Mouse (Mus musculus) midbrain, embryonic 11.5 days (tissue): ENCODE measurements around the gene Sgms2. TPM values are rescaled to one million over a fixed set of nuclear protein-coding genes. Genes with fewer than 3 reads are reported as not detected.

Experiments
- ATAC-seq: fragments of 200-750 bp; cut with Nextera tagmentation; 2 replicates; pipeline ENCODE4 v1.8.0; 2017; ENCODE audit warnings: moderate TSS enrichment, moderate library complexity; ENCODE audit not compliant: low FRiP score
- DNase-seq: peaks from one replicate; pipeline ENCODE4 v3.0.0; 2015; ENCODE audit warnings: low spot score; ENCODE audit errors: missing footprints
- H3K27ac ChIP-seq: fragments of 300-500 bp; sonication (generic); 2 replicates; pipeline ENCODE4 v1.5.1; 2014; ENCODE audit warnings: low read depth, low read length
- H3K27me3 ChIP-seq: fragments of 300-500 bp; sonication (generic); 2 replicates; pipeline ENCODE4 v1.6.1; 2014; ENCODE audit warnings: mild to moderate bottlenecking, low read length, moderate library complexity, mixed read lengths; ENCODE audit not compliant: control insufficient read depth, insufficient read depth
- H3K36me3 ChIP-seq: fragments of 300-500 bp; sonication (generic); 2 replicates; pipeline ENCODE4 v1.6.1; 2014; ENCODE audit warnings: mild to moderate bottlenecking, low read length, moderate library complexity, mixed read lengths; ENCODE audit not compliant: control insufficient read depth, insufficient read depth
- H3K4me1 ChIP-seq: fragments of 300-500 bp; sonication (generic); 2 replicates; pipeline ENCODE4 v1.6.1; 2014; ENCODE audit warnings: low read length; ENCODE audit not compliant: control insufficient read depth, insufficient read depth
- H3K4me2 ChIP-seq: fragments of 300-500 bp; sonication (generic); 2 replicates; pipeline ENCODE4 v1.6.1; 2014; ENCODE audit warnings: mild to moderate bottlenecking, moderate library complexity
- H3K4me3 ChIP-seq: fragments of 300-500 bp; sonication (generic); 2 replicates; pipeline ENCODE4 v1.5.1; 2014; ENCODE audit warnings: low read depth, low read length
- H3K9ac ChIP-seq: fragments of 300-500 bp; sonication (generic); 2 replicates; pipeline ENCODE4 v1.6.1; 2014; ENCODE audit warnings: low read length
- H3K9me3 ChIP-seq: fragments of 300-500 bp; sonication (generic); 2 replicates; pipeline ENCODE4 v1.6.1; 2016; ENCODE audit warnings: low read length; ENCODE audit not compliant: control insufficient read depth
- WGBS: fragments of 180-500 bp; shearing (Covaris S2); extraction: QIAGEN DNeasy Blood & Tissue Kit; methylation state at CpG from one replicate; pipeline ENCODE4 v1.1.7; 2014; 5-methylcytosine and 5-hydroxymethylcytosine counted together
- polyA plus RNA-seq: library from polyadenylated mRNA; unstranded; fragments of >200 nt; fragmentation: Nextera tagmentation; extraction: Ambion mirVana; gene quantifications from 2 replicates; pipeline ENCODE4 v1.2.1, GENCODE M21; 2014

Gene Sgms2
- polyA plus RNA-seq, 1 experiment from 2014 or later = 0.70 TPM

GRCm38 (mm10) chr3:131299078-131299477 is 192.1 kb downstream of the Sgms2 start:
- no peak overlapping the region for H3K27ac ChIP-seq
- WGBS = 85% methylated on average over 9 of the region's 9 CpGs
- ATAC-seq (no peak), DNase-seq (no peak)
- no peaks in the 10 kb centered on the region for H3K36me3 ChIP-seq
- 0 out of 2 replicates have a peak, but pooled peaks cover 2% of the 10 kb centered on the region for H3K27me3 ChIP-seq
- no peaks in the 10 kb centered on the region for H3K4me1 ChIP-seq
- H3K9ac ChIP-seq = no peak overlapping the region
- no peak overlapping the region for H3K4me3 ChIP-seq
- H3K9me3 ChIP-seq = no peaks in the 10 kb centered on the region
- no peak overlapping the region for H3K4me2 ChIP-seq

DNA sequence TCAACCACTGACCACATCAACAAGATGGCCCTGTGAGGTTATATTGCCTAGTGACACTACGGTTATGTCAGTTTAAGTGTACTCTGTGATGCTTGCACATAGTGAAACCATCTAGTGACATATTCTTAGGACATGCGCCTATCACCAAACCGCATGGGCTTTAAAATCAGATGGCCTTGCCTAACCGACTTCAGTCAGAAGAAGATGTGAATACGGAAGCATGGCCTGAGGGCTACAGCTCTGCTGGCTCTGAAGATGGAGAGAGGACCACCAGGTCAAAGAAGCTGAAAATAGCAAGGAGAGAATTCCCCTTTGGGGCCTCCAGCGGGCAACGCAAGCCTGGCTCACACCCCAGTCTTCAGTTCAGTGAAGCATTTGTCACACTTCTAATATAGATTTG is 194.3 kb downstream of the Sgms2 start:
- Histone ChIP-seq H3K27ac (no peak overlapping the region), H3K36me3 (no peaks in the 10 kb centered on the region), H3K9me3 (no peaks in the 10 kb centered on the region), H3K9ac (no peak overlapping the region), H3K27me3 (0 out of 2 replicates have a peak, but pooled peaks cover 1% of the 10 kb centered on the region), H3K4me2 (no peak overlapping the region), H3K4me3 (no peak overlapping the region), H3K4me1 (no peaks in the 10 kb centered on the region)
- DNase-seq (no peak), ATAC-seq (no peak)
- WGBS = 92% methylated on average over 7 of the region's 7 CpGs

DNA sequence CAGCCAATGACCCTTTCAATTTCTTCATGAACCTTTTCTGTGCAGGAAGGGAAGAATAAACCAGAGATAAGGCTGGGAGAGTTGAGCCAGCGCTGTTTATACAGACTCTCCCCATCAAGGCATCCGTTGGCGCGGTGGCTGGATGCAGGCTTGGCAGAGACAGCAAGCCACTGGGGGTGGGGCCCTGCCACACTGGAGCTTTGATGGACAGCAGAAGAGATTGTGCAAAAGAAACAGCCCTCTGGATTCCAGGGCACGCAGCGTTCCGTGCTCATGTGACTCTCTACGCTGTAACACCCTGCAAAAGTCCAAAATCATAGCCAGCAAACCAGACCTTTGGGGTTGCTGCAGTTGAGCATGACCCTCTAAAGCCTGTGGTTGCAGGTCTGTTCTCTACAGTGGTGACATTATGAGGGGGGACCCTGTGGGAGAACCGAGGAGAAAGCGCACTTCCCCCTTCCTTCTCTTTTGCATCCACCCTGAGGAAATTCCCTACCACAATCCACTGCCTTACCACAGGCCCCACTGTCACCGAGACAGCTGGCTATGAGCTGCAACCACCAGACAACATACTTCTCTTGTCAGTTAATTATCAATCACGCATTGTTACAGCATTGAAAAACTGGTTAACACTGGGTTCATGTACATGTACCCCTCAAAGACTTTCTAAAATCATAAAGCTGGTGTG is 195.6 kb downstream of the Sgms2 start:
- Histone ChIP-seq H3K27me3 (no peaks in the 10 kb centered on the region), H3K27ac (no peak overlapping the region), H3K4me2 (no peak overlapping the region), H3K9me3 (no peaks in the 10 kb centered on the region), H3K4me3 (no peak overlapping the region), H3K4me1 (no peaks in the 10 kb centered on the region), H3K36me3 (no peaks in the 10 kb centered on the region), H3K9ac (no peak overlapping the region)
- 93% methylated on average over 12 of the region's 12 CpGs for WGBS
- no peak for ATAC-seq
- DNase-seq = no peak

- no peak for ATAC-seq
- H3K9ac ChIP-seq = no peak overlapping the region
- no peaks in the 10 kb centered on the region for H3K4me1 ChIP-seq
- no peak overlapping the region for H3K27ac ChIP-seq
- DNase-seq = no peak
- H3K36me3 ChIP-seq = no peaks in the 10 kb centered on the region
- 61% methylated on average over 3 of the region's 3 CpGs for WGBS
- no peak overlapping the region for H3K4me3 ChIP-seq
- H3K4me2 ChIP-seq = no peak overlapping the region
- H3K9me3 ChIP-seq = no peaks in the 10 kb centered on the region
- no peaks in the 10 kb centered on the region for H3K27me3 ChIP-seq
Observed at GRCm38 (mm10) chr3:131294503-131294902, 196.7 kb downstream of the Sgms2 start.

DNA sequence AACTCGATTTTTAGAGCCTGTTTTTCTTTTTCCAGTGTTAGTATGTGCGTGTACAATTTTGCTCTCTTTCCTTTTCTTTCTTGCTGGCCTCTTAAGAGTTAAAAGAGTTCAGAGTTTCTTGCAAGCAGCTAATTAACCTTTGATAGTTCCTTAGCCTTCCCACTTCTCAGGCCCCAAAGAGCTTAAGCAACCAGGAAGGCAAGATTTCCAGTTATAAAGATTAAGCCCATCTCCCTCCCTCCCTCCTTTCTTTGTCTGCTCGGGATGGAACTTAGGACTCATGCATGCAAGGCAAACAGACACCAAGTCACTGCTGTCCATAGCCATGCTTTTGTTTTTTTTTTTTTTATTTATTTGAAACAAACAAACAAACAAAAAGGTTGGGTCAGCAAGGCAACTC is 198.3 kb downstream of the Sgms2 start:
- 62% methylated on average over 3 of the region's 3 CpGs for WGBS
- H3K9ac ChIP-seq = no peak overlapping the region
- DNase-seq = no peak

DNA sequence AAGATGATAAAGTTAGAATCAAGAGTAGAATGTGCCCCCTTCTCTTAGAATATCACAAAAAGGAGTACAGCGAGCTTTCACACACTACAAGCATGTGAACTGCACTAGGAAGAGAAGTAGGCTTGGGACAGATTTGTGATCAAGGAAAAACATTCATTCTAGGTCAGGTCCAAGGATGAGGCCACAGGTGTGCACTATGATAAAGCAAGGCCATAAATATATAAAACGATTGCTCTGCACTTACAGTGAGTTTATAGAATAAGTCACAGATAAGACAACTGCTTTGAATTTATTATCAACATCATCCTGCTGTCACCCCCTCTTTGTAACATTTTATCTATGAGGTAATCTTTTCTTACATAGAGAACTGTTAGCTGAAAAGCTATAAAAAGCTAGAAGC is 198.9 kb downstream of the Sgms2 start:
- Histone ChIP-seq H3K4me3 (no peak overlapping the region), H3K9me3 (no peaks in the 10 kb centered on the region), H3K4me2 (no peak overlapping the region), H3K9ac (no peak overlapping the region), H3K36me3 (no peaks in the 10 kb centered on the region), H3K27ac (no peak overlapping the region), H3K4me1 (no peaks in the 10 kb centered on the region), H3K27me3 (no peaks in the 10 kb centered on the region)
- no peak for ATAC-seq
- WGBS = 91% methylated on average over 2 of the region's 2 CpGs
- DNase-seq = no peak

More for the DNA sequence above, 198.3 kb downstream of the Sgms2 start:
- no peak for ATAC-seq
- Histone ChIP-seq H3K36me3 (no peaks in the 10 kb centered on the region), H3K27ac (no peak overlapping the region), H3K27me3 (no peaks in the 10 kb centered on the region), H3K4me2 (no peak overlapping the region), H3K4me1 (no peaks in the 10 kb centered on the region), H3K9me3 (no peaks in the 10 kb centered on the region), H3K4me3 (no peak overlapping the region)

GRCm38 (mm10) chr3:131291890-131292289 is 199.3 kb downstream of the Sgms2 start:
- Histone ChIP-seq H3K36me3 (no peaks in the 10 kb centered on the region), H3K27ac (no peak overlapping the region), H3K27me3 (no peaks in the 10 kb centered on the region), H3K9ac (no peak overlapping the region), H3K4me1 (no peaks in the 10 kb centered on the region), H3K4me3 (no peak overlapping the region), H3K9me3 (no peaks in the 10 kb centered on the region), H3K4me2 (no peak overlapping the region)
- no peak for DNase-seq
- no peak for ATAC-seq
- 87% methylated on average over 4 of the region's 4 CpGs for WGBS

DNA sequence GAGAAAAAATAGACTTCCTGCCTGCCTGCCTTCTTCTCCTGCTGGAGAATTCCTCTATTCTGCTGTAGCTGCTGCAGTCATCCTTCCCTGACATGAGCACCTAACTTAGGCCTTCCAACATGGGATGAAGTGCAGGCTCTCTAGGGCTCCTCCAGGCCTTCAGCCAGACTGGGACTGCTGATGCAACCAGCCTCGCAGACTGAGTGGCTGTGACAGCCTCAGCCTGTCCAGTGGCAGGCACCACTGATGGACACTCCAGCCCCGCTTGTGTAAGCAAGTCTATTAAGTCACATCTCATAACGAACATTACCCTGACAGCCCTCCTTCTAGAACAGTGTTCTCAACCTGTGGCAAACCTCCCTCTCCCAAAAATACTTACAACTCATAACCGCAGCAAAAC is 217.1 kb downstream of the Sgms2 start:
- H3K9me3 ChIP-seq = no peaks in the 10 kb centered on the region
- WGBS = 93% methylated on average over 4 of the region's 4 CpGs
- no peaks in the 10 kb centered on the region for H3K36me3 ChIP-seq
- no peak overlapping the region for H3K4me3 ChIP-seq
- no peak overlapping the region for H3K9ac ChIP-seq
- H3K27ac ChIP-seq = no peak overlapping the region
- no peaks in the 10 kb centered on the region for H3K27me3 ChIP-seq
- peaks cover 17% of the 10 kb centered on the region for H3K4me1 ChIP-seq
- DNase-seq (no peak), ATAC-seq (no peak)
- H3K4me2 ChIP-seq = no peak overlapping the region

GRCm38 (mm10) chr3:131272374-131273100 is 218.7 kb downstream of the Sgms2 start:
- peak overlapping the region; percentile 65 for H3K4me3 ChIP-seq
- H3K27me3 ChIP-seq = no peaks in the 10 kb centered on the region
- H3K36me3 ChIP-seq = no peaks in the 10 kb centered on the region
- H3K4me2 ChIP-seq = peak overlapping the region; percentile 88
- H3K9me3 ChIP-seq = no peaks in the 10 kb centered on the region
- WGBS = 59% methylated on average over 10 of the region's 10 CpGs
- ATAC-seq (peak; percentile 15; the same call in 1 of the 2 replicates), DNase-seq (no peak)
- H3K9ac ChIP-seq = peak overlapping the region; percentile 55
- H3K4me1 ChIP-seq = peaks cover 17% of the 10 kb centered on the region
- no peak overlapping the region for H3K27ac ChIP-seq
